Mouse (Mus musculus) neural tube, embryonic 14.5 days (tissue): ENCODE measurements around the gene Fem1b. TPM values are rescaled to one million over a fixed set of nuclear protein-coding genes. Genes with fewer than 3 reads are reported as not detected.

Experiments used
- ATAC-seq: fragments of 200-750 bp; cut with Nextera tagmentation; 2 replicates; pipeline ENCODE4 v1.8.0; 2017; ENCODE audit warnings: low read depth, mild to moderate bottlenecking, moderate TSS enrichment, moderate library complexity
- H3K27ac ChIP-seq: fragments of 300-500 bp; sonication (generic); 2 replicates; pipeline ENCODE4 v1.5.1; 2014; ENCODE audit warnings: low read depth, mild to moderate bottlenecking, control low read depth, low read length, moderate library complexity, mixed read lengths
- H3K27me3 ChIP-seq: fragments of 300-500 bp; sonication (generic); 2 replicates; pipeline ENCODE4 v1.6.1; 2014; ENCODE audit warnings: low read length; ENCODE audit not compliant: control insufficient read depth, insufficient read depth
- H3K36me3 ChIP-seq: fragments of 300-500 bp; sonication (generic); 2 replicates; pipeline ENCODE4 v1.6.1; 2014; ENCODE audit warnings: low read length, mixed read lengths; ENCODE audit not compliant: control insufficient read depth, insufficient read depth
- H3K4me1 ChIP-seq: fragments of 300-500 bp; sonication (generic); 2 replicates; pipeline ENCODE4 v1.6.1; 2014; ENCODE audit warnings: low read length; ENCODE audit not compliant: control insufficient read depth, insufficient read depth
- H3K4me2 ChIP-seq: fragments of 300-500 bp; sonication (generic); 2 replicates; pipeline ENCODE4 v1.6.1; 2014; ENCODE audit warnings: mild to moderate bottlenecking, low read depth, low read length, control low read depth
- H3K4me3 ChIP-seq: fragments of 300-500 bp; sonication (generic); 2 replicates; pipeline ENCODE4 v1.5.1; 2014; ENCODE audit warnings: low read depth, low read length, control low read depth, mixed read lengths
- H3K9ac ChIP-seq: fragments of 300-500 bp; sonication (generic); replicated peaks from 2 replicates; pipeline ENCODE4 v1.6.1; 2014; ENCODE audit warnings: low read depth, mild to moderate bottlenecking, control low read depth, low read length, mixed read lengths
- H3K9me3 ChIP-seq: fragments of 300-500 bp; sonication (generic); 2 replicates; pipeline ENCODE4 v1.6.1; 2016; ENCODE audit warnings: low read length; ENCODE audit not compliant: control insufficient read depth
- WGBS: fragments of 180-500 bp; shearing (Covaris S2); extraction: QIAGEN DNeasy Blood & Tissue Kit; methylation state at CpG from one replicate; pipeline ENCODE4 v1.1.7; 2014; 5-methylcytosine and 5-hydroxymethylcytosine counted together
- polyA plus RNA-seq: library from polyadenylated mRNA; unstranded; fragments of >200 nt; fragmentation: Nextera tagmentation; extraction: Ambion mirVana; gene quantifications from 2 replicates; pipeline ENCODE4 v1.2.1, GENCODE M21; 2014

Fem1b gene
- polyA plus RNA-seq, 1 experiment from 2014 or later = 77.7 TPM

- Histone ChIP-seq H3K27ac (no peak overlapping the region), H3K36me3 (no peaks in the 10 kb centered on the region), H3K9me3 (no peaks in the 10 kb centered on the region), H3K4me1 (no peaks in the 10 kb centered on the region), H3K9ac (no peak overlapping the region), H3K4me2 (no peak overlapping the region), H3K4me3 (no peak overlapping the region), H3K27me3 (no peaks in the 10 kb centered on the region)
- 78% methylated on average over 8 of the region's 8 CpGs for WGBS
- no peak for ATAC-seq
Observed at GRCm38 (mm10) chr9:62772746-62773145, 39.0 kb downstream of the Fem1b start.

GRCm38 (mm10) chr9:62768361-62768760, 43.4 kb downstream of the Fem1b start:
- 86% methylated on average over 5 of the region's 5 CpGs for WGBS
- H3K27ac ChIP-seq = no peak overlapping the region
- H3K27me3 ChIP-seq = no peaks in the 10 kb centered on the region
- H3K4me3 ChIP-seq = no peak overlapping the region
- no peaks in the 10 kb centered on the region for H3K9me3 ChIP-seq
- no peak overlapping the region for H3K9ac ChIP-seq
- H3K36me3 ChIP-seq = no peaks in the 10 kb centered on the region
- H3K4me1 ChIP-seq = no peaks in the 10 kb centered on the region
- no peak overlapping the region for H3K4me2 ChIP-seq
- ATAC-seq = no peak

- no peaks in the 10 kb centered on the region for H3K9me3 ChIP-seq
- H3K4me3 ChIP-seq = no peak overlapping the region
- H3K4me1 ChIP-seq = no peaks in the 10 kb centered on the region
- no peak for ATAC-seq
- no peaks in the 10 kb centered on the region for H3K27me3 ChIP-seq
- H3K4me2 ChIP-seq = no peak overlapping the region
- WGBS = 70% methylated on average over 17 of the region's 17 CpGs
- no peak overlapping the region for H3K27ac ChIP-seq
- H3K36me3 ChIP-seq = no peaks in the 10 kb centered on the region
- H3K9ac ChIP-seq = no peak overlapping the region
Observed at GRCm38 (mm10) chr9:62767464-62767863, 44.3 kb downstream of the Fem1b start.

GRCm38 (mm10) chr9:62765346-62765745, 46.4 kb downstream of the Fem1b start:
- Histone ChIP-seq H3K4me2 (no peak overlapping the region), H3K9me3 (no peaks in the 10 kb centered on the region), H3K27ac (no peak overlapping the region), H3K36me3 (no peaks in the 10 kb centered on the region), H3K9ac (no peak overlapping the region), H3K4me1 (no peaks in the 10 kb centered on the region), H3K4me3 (no peak overlapping the region), H3K27me3 (no peaks in the 10 kb centered on the region)
- 77% methylated on average over 4 of the region's 4 CpGs for WGBS
- no peak for ATAC-seq

- Histone ChIP-seq H3K27me3 (no peaks in the 10 kb centered on the region), H3K9me3 (no peaks in the 10 kb centered on the region), H3K4me2 (no peak overlapping the region; the same call in 1 of the 2 replicates), H3K4me1 (no peaks in the 10 kb centered on the region), H3K27ac (no peak overlapping the region), H3K9ac (no peak overlapping the region), H3K4me3 (no peak overlapping the region), H3K36me3 (no peaks in the 10 kb centered on the region)
- 23% methylated on average over 13 of the region's 13 CpGs for WGBS
- no peak for ATAC-seq
Observed at GRCm38 (mm10) chr9:62763478-62763877, 48.3 kb downstream of the Fem1b start.

GRCm38 (mm10) chr9:62759601-62760000, 52.1 kb downstream of the Fem1b start:
- H3K9ac ChIP-seq = no peak overlapping the region
- no peak for ATAC-seq
- H3K4me3 ChIP-seq = no peak overlapping the region
- H3K4me2 ChIP-seq = no peak overlapping the region
- no peak overlapping the region for H3K27ac ChIP-seq
- no peaks in the 10 kb centered on the region for H3K36me3 ChIP-seq
- no peaks in the 10 kb centered on the region for H3K4me1 ChIP-seq
- no peaks in the 10 kb centered on the region for H3K9me3 ChIP-seq
- WGBS = 60% methylated on average over 3 of the region's 3 CpGs
- H3K27me3 ChIP-seq = no peaks in the 10 kb centered on the region

GRCm38 (mm10) chr9:62758288-62758687, 53.4 kb downstream of the Fem1b start:
- 80% methylated on average over 4 of the region's 4 CpGs for WGBS
- Histone ChIP-seq H3K9me3 (no peaks in the 10 kb centered on the region), H3K4me2 (no peak overlapping the region), H3K4me1 (no peaks in the 10 kb centered on the region), H3K9ac (no peak overlapping the region), H3K27me3 (no peaks in the 10 kb centered on the region), H3K4me3 (no peak overlapping the region), H3K27ac (no peak overlapping the region), H3K36me3 (no peaks in the 10 kb centered on the region)
- no peak for ATAC-seq

- H3K27me3 ChIP-seq = no peaks in the 10 kb centered on the region
- no peak overlapping the region for H3K4me2 ChIP-seq
- no peak overlapping the region for H3K27ac ChIP-seq
- no peak overlapping the region for H3K4me3 ChIP-seq
- no peaks in the 10 kb centered on the region for H3K36me3 ChIP-seq
- H3K9ac ChIP-seq = no peak overlapping the region
- no peaks in the 10 kb centered on the region for H3K4me1 ChIP-seq
- no peaks in the 10 kb centered on the region for H3K9me3 ChIP-seq
- ATAC-seq = no peak
- WGBS = 90% methylated on average over 11 of the region's 11 CpGs
Observed at GRCm38 (mm10) chr9:62750381-62750780, 61.4 kb downstream of the Fem1b start.

- 69% methylated on average over 6 of the region's 6 CpGs for WGBS
- no peaks in the 10 kb centered on the region for H3K36me3 ChIP-seq
- H3K4me3 ChIP-seq = no peak overlapping the region
- no peaks in the 10 kb centered on the region for H3K4me1 ChIP-seq
- H3K4me2 ChIP-seq = no peak overlapping the region
- no peaks in the 10 kb centered on the region for H3K27me3 ChIP-seq
- no peak for ATAC-seq
- H3K9ac ChIP-seq = no peak overlapping the region
- no peak overlapping the region for H3K27ac ChIP-seq
- H3K9me3 ChIP-seq = no peaks in the 10 kb centered on the region
Observed at GRCm38 (mm10) chr9:62749666-62750065, 62.1 kb downstream of the Fem1b start.

- no peak for ATAC-seq
- Histone ChIP-seq H3K4me2 (no peak overlapping the region), H3K9me3 (no peaks in the 10 kb centered on the region), H3K4me1 (no peaks in the 10 kb centered on the region), H3K4me3 (no peak overlapping the region), H3K27me3 (no peaks in the 10 kb centered on the region), H3K9ac (no peak overlapping the region), H3K36me3 (no peaks in the 10 kb centered on the region), H3K27ac (no peak overlapping the region)
- 81% methylated on average over 6 of the region's 6 CpGs for WGBS
Observed at GRCm38 (mm10) chr9:62746646-62747045, 65.1 kb downstream of the Fem1b start.
